Mouse (Mus musculus) hindbrain, embryonic 11.5 days (tissue): ENCODE measurements at regions not wholly inside any gene's neighbourhood (a gene's known extent, or its start where the extent isn't known, plus 50 kb on each side); places are given as distances from the start of the nearest gene placed in this dataset.
"Not testable (repeated sequence)": the region's sequence is repeated elsewhere in the genome, so short reads cannot be mapped to it uniquely, and the experiment has no call there.

ENCODE experiments used
- ATAC-seq: fragments of 200-750 bp; cut with Nextera tagmentation; 2 replicates; pipeline ENCODE4 v1.8.0; 2017; ENCODE audit warnings: mild to moderate bottlenecking, moderate TSS enrichment, moderate library complexity; ENCODE audit not compliant: low FRiP score
- DNase-seq: peaks from one replicate; pipeline ENCODE4 v3.0.0-alpha.2; 2015; ENCODE audit warnings: low spot score
- H3K27ac ChIP-seq: fragments of 300-500 bp; sonication (generic); 2 replicates; pipeline ENCODE4 v1.5.1; 2014; ENCODE audit warnings: mild to moderate bottlenecking, low read depth, low read length
- H3K27me3 ChIP-seq: fragments of 300-500 bp; sonication (generic); 2 replicates; pipeline ENCODE4 v1.6.1; 2014; ENCODE audit warnings: mild to moderate bottlenecking, low read length, moderate library complexity, mixed read lengths; ENCODE audit not compliant: control insufficient read depth, insufficient read depth
- H3K36me3 ChIP-seq: fragments of 300-500 bp; sonication (generic); 2 replicates; pipeline ENCODE4 v1.6.1; 2014; ENCODE audit warnings: mild to moderate bottlenecking, low read length, moderate library complexity, mixed read lengths; ENCODE audit not compliant: control insufficient read depth, insufficient read depth
- H3K4me1 ChIP-seq: fragments of 300-500 bp; sonication (generic); replicated peaks from 2 replicates; pipeline ENCODE4 v1.6.1; 2014; ENCODE audit warnings: low read length, mixed read lengths; ENCODE audit not compliant: control insufficient read depth, insufficient read depth
- H3K4me2 ChIP-seq: fragments of 300-500 bp; sonication (generic); replicated peaks from 2 replicates; pipeline ENCODE4 v1.6.1; 2014; ENCODE audit warnings: mild to moderate bottlenecking, low read depth, low read length
- H3K4me3 ChIP-seq: fragments of 300-500 bp; sonication (generic); 2 replicates; pipeline ENCODE4 v1.5.1; 2014; ENCODE audit warnings: low read depth, low read length
- H3K9ac ChIP-seq: fragments of 300-500 bp; sonication (generic); 2 replicates; pipeline ENCODE4 v1.6.1; 2014; ENCODE audit warnings: low read depth, low read length
- H3K9me3 ChIP-seq: fragments of 300-500 bp; sonication (generic); 2 replicates; pipeline ENCODE4 v1.6.1; 2016; ENCODE audit warnings: low read length; ENCODE audit not compliant: control insufficient read depth
- WGBS: fragments of 180-500 bp; shearing (Covaris S2); extraction: QIAGEN DNeasy Blood & Tissue Kit; methylation state at CpG from one replicate; pipeline ENCODE4 v1.1.7; 2014; 5-methylcytosine and 5-hydroxymethylcytosine counted together

DNA sequence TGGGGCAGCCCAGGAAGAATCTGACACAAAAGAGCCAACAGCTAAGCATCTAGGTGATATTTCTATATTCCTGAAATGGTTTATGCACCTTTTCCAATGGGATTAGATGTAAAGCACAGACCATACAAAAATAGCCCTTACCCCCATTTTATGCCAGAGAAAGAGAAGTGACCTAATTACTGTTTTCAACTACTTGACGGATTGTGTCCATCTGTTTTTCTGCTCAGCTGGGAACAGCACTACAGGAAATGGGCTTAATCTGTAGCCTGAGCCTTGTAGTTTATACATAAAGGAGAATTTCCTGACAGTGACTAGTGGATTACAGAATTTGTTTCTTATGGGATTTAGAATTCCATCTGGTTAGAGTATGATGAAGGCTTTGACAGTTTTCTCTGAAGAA, 371.0 kb upstream of the Slc39a10 start:
- no peaks in the 10 kb centered on the region for H3K36me3 ChIP-seq
- H3K9ac ChIP-seq = no peak overlapping the region
- H3K4me1 ChIP-seq = no peaks in the 10 kb centered on the region
- H3K27ac ChIP-seq = no peak overlapping the region
- H3K9me3 ChIP-seq = no peaks in the 10 kb centered on the region
- DNase-seq (no peak), ATAC-seq (no peak)
- no peaks in the 10 kb centered on the region for H3K27me3 ChIP-seq
- H3K4me3 ChIP-seq = no peak overlapping the region
- 70% methylated on average over 1 of the region's 1 CpGs for WGBS
- no peak overlapping the region for H3K4me2 ChIP-seq

DNA sequence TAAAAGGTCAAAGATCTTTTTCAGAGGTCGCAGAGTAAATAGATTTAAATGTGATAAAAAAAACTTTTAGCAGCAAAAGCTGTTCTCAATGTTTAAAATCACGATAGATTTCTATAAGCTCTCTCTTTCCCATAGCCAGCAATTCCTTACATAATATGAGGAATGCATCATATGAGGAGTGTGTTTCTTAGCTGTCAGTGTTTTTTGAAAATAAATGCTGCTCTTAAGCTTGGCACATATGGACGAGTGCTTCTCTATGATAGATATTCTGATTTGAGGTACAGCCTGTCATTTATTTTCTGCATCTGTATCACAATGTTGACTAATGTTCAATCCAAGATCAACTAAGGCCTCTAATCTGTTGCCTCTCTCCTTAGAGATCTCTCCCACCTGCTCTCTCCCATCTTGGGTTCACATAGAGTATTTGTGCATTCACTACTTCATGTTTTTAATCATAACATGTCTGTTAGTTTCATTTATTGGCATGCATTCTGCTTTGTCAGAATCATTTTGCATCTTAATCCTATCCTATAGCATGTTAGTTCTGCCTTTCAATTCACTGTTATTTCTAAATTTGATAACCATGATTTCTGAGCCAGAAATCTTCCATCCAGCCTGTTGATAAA, 369.0 kb upstream of the Slc39a10 start:
- ATAC-seq = no peak
- H3K9me3 ChIP-seq = no peaks in the 10 kb centered on the region
- no peak for DNase-seq
- no peaks in the 10 kb centered on the region for H3K4me1 ChIP-seq
- H3K4me2 ChIP-seq = no peak overlapping the region
- no peak overlapping the region for H3K4me3 ChIP-seq
- H3K36me3 ChIP-seq = no peaks in the 10 kb centered on the region
- no peak overlapping the region for H3K27ac ChIP-seq
- no peak overlapping the region for H3K9ac ChIP-seq
- no peaks in the 10 kb centered on the region for H3K27me3 ChIP-seq
- 79% methylated on average over 3 of the region's 3 CpGs for WGBS

DNA sequence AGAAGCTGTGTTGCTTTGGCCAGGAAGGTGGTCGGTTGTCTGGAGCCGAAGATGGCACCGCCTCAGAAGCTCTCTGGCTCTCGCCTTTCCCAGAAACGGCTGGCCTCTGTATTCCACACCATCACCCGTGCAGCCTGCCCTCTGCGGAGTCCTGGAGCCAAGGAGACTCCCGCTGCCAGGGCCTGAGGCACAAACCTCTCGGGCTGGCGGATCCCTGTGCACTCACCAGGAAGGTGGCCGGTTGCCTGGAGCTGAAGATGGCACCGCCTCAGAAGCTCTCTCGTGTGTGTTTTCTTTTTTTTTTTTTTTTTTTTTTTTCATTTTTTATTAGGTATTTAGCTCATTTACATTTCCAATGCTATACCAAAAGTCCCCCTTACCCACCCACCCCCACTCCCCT, 358.1 kb upstream of the Slc39a10 start:
- not testable (repeated sequence) for H3K4me1 ChIP-seq, H3K4me3 ChIP-seq, H3K4me2 ChIP-seq, H3K27me3 ChIP-seq, DNase-seq, H3K36me3 ChIP-seq, H3K27ac ChIP-seq, H3K9me3 ChIP-seq, ATAC-seq, H3K9ac ChIP-seq
- WGBS = 93% methylated on average over 13 of the region's 13 CpGs

DNA sequence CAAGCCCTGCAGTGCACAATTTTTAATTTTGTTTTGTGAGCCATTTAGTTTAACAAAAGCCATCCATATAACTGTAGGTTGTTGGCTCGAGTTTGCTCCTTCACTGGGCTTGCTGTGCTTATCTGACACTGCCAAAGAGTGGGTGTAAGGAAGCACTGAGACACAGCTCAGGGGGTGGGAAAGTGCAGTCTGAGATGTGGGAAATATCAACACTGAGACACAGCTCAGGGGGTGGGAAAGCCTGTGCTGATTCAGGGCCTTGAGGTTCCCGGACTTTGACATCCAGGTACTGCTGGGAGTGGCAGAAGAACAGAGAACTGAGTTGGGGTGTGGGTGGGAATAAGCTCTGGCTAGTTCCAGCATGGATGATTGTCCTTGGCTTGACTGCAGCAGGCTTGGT, 324.4 kb upstream of the Slc39a10 start:
- no peak for DNase-seq
- H3K36me3 ChIP-seq = no peaks in the 10 kb centered on the region
- no peaks in the 10 kb centered on the region for H3K9me3 ChIP-seq
- no peak overlapping the region for H3K9ac ChIP-seq
- ATAC-seq = no peak
- H3K4me2 ChIP-seq = no peak overlapping the region
- H3K27me3 ChIP-seq = no peaks in the 10 kb centered on the region
- no peaks in the 10 kb centered on the region for H3K4me1 ChIP-seq
- H3K27ac ChIP-seq = no peak overlapping the region
- 67% methylated on average over 2 of the region's 2 CpGs for WGBS
- no peak overlapping the region for H3K4me3 ChIP-seq

DNA sequence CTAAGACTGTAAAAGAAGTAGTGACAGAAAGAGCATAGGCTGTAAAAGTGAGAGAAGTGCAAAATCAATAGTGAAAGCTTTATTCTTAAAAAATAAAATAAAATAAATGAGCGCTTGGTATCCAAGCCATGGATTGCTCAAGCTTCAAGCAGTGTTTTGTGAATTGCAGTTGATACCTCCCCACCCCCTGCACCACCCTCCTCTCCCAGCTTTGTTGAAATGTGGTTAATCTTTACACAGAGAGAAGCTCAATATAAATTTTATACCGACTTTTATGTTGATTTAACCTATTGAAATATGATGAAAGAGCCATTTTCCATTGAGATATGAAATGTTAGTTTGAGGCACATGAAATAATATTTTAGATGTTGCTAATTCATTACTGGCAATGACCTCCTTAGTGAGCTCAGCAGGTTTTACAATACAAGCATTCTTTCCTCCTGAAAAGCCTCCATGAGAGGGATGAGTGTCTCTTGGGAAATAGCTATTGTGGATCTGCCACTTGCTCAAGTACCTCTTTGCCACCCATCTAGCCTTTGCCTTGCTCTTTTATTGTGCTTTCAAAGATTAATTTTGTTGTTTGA, 323.9 kb upstream of the Slc39a10 start:
- ATAC-seq (no peak), DNase-seq (no peak)
- H3K9ac ChIP-seq = no peak overlapping the region
- no peaks in the 10 kb centered on the region for H3K36me3 ChIP-seq
- H3K27me3 ChIP-seq = no peaks in the 10 kb centered on the region
- no peak overlapping the region for H3K4me2 ChIP-seq
- 80% methylated on average over 2 of the region's 2 CpGs for whole genome bisulfite sequencing
- no peak overlapping the region for H3K4me3 ChIP-seq
- H3K9me3 ChIP-seq = no peaks in the 10 kb centered on the region
- no peak overlapping the region for H3K27ac ChIP-seq
- no peaks in the 10 kb centered on the region for H3K4me1 ChIP-seq

DNA sequence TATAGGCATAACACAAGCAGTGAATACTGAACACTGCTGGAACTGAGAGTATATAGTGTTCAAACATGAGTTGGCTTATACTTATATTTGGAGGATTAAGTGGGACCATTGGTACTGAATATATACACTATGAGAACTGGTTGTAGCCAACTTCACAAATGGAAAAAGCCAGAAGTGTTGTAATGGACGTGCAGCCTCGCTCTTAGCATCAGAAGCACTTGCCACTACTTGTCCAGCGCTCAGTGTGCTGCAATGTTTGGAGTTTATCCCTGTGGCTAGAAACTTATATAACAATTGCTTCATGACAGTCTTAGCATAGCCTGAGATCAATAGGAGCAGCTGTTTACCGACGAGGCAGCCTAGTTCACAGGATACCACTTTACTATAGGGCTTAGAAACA, 320.8 kb upstream of the Slc39a10 start:
- Histone ChIP-seq H3K4me3 (no peak overlapping the region), H3K27me3 (no peaks in the 10 kb centered on the region), H3K4me2 (no peak overlapping the region), H3K9ac (no peak overlapping the region), H3K27ac (no peak overlapping the region), H3K4me1 (no peaks in the 10 kb centered on the region), H3K36me3 (no peaks in the 10 kb centered on the region), H3K9me3 (no peaks in the 10 kb centered on the region)
- DNase-seq = no peak
- ATAC-seq = no peak
- 87% methylated on average over 5 of the region's 5 CpGs for WGBS

DNA sequence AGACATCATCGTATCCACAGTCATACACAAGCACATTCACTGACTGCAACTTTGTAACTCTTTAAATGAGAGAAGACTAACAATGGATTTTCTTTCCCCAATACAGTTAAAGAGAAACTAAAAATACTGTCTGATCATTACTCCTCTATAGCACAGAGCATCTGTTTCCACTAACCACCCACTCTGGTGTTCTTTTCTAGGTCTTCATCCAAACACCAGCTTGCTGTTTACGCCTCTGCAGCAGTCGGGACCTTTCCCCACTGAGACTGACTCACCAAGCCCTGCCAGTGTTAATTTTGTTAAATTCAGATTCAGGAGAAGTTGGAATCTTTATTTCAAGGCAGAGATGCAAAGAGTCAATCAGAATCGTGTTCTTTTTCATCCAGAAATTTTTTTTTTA, 300.3 kb upstream of the Slc39a10 start:
- Histone ChIP-seq H3K9me3 (no peaks in the 10 kb centered on the region), H3K4me1 (no peaks in the 10 kb centered on the region), H3K27ac (no peak overlapping the region), H3K9ac (no peak overlapping the region), H3K4me2 (no peak overlapping the region), H3K36me3 (no peaks in the 10 kb centered on the region), H3K4me3 (no peak overlapping the region), H3K27me3 (no peaks in the 10 kb centered on the region)
- DNase-seq (no peak), ATAC-seq (no peak)
- WGBS = 86% methylated on average over 4 of the region's 4 CpGs

DNA sequence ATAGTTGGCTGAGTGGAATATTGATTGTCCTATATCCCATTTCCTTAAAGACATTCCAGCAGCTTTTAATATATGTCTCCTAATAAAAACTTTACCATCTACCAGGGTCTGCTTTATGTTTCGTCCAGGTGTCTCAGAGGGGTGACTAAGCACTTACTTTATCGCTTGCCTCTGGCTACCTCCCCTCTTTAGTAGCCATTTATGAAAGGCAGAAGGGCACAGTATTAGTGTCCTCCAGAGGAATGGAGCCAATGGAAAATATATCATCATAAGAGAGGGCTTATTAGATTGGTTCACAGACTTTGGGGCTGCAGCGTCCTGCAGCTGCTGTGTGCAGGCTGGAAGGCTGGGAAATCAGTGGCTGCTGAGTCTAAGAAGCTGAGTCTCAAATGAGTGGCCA, 271.8 kb upstream of the Slc39a10 start:
- H3K9ac ChIP-seq = no peak overlapping the region
- no peaks in the 10 kb centered on the region for H3K4me1 ChIP-seq
- ATAC-seq = no peak
- DNase-seq = no peak
- 78% methylated on average over 3 of the region's 3 CpGs for WGBS
- H3K9me3 ChIP-seq = no peaks in the 10 kb centered on the region
- H3K27ac ChIP-seq = no peak overlapping the region
- no peaks in the 10 kb centered on the region for H3K36me3 ChIP-seq
- no peak overlapping the region for H3K4me3 ChIP-seq
- H3K4me2 ChIP-seq = no peak overlapping the region
- no peaks in the 10 kb centered on the region for H3K27me3 ChIP-seq

DNA sequence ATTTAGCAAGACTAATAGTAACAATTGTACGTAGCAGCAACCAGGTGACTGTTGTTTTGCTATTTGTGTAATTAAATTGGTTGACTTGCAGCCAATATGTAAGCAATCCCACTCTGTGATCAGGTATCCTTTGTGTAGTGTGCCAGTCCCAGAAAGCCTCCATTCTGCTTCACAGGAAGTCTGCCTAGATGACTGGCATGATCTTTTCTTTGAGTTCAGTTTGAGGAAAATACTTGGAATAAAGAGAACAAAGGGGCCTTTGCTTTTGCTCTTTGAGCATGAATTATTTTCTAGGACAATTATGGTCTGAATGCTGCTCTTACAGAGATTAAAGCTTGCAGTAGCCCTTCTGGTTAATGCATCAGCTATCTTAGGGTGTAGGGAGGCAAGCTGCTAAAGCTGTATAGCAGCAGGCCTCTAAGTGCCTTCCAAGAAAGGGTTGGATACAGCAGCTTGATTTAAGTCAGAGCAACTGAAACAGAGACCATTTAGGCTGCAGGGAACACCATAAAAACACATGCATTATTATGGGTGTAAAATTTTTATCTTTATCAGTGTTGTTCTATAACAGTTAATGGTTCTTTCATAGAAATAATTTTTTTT, 271.3 kb upstream of the Slc39a10 start:
- no peaks in the 10 kb centered on the region for H3K36me3 ChIP-seq
- no peak overlapping the region for H3K4me3 ChIP-seq
- ATAC-seq = peak; percentile 77
- no peaks in the 10 kb centered on the region for H3K9me3 ChIP-seq
- H3K4me2 ChIP-seq = no peak overlapping the region
- peak; percentile 7 for DNase-seq
- H3K9ac ChIP-seq = no peak overlapping the region
- 35% methylated on average over 1 of the region's 1 CpGs for WGBS
- H3K27me3 ChIP-seq = no peaks in the 10 kb centered on the region
- H3K27ac ChIP-seq = no peak overlapping the region
- no peaks in the 10 kb centered on the region for H3K4me1 ChIP-seq
